Mouse (Mus musculus) intestine, postnatal 0 days (tissue): ENCODE measurements around the gene Arhgef17. TPM values are rescaled to one million over a fixed set of nuclear protein-coding genes. Genes with fewer than 3 reads are reported as not detected.

Experiments
- ATAC-seq: fragments of 200-750 bp; cut with Nextera tagmentation; 2 replicates; pipeline ENCODE4 v1.8.0; 2017; ENCODE audit warnings: mild to moderate bottlenecking, moderate TSS enrichment, moderate library complexity
- H3K27ac ChIP-seq: fragments of 300-500 bp; sonication (generic); 2 replicates; pipeline ENCODE4 v1.5.1; 2014; ENCODE audit warnings: mild to moderate bottlenecking, low read depth, low read length, moderate library complexity
- H3K27me3 ChIP-seq: fragments of 300-500 bp; sonication (generic); replicated peaks from 2 replicates; pipeline ENCODE4 v1.6.1; 2014; ENCODE audit warnings: low read length, mixed read lengths; ENCODE audit not compliant: control insufficient read depth, insufficient read depth
- H3K36me3 ChIP-seq: fragments of 300-500 bp; sonication (generic); 2 replicates; pipeline ENCODE4 v1.6.1; 2014; ENCODE audit warnings: mild to moderate bottlenecking, moderate library complexity; ENCODE audit not compliant: control insufficient read depth, insufficient read depth
- H3K4me1 ChIP-seq: fragments of 300-500 bp; sonication (generic); replicated peaks from 2 replicates; pipeline ENCODE4 v1.6.1; 2014; ENCODE audit warnings: antibody characterized with exemption, low read length, mixed read lengths; ENCODE audit not compliant: control insufficient read depth, insufficient read depth
- H3K4me2 ChIP-seq: fragments of 300-500 bp; sonication (generic); replicated peaks from 2 replicates; pipeline ENCODE4 v1.6.1; 2014; ENCODE audit warnings: low read depth, mild to moderate bottlenecking, moderate library complexity
- H3K4me3 ChIP-seq: fragments of 300-500 bp; sonication (generic); 2 replicates; pipeline ENCODE4 v1.5.1; 2014; ENCODE audit warnings: low read depth, low read length
- H3K9ac ChIP-seq: fragments of 300-500 bp; sonication (generic); 2 replicates; pipeline ENCODE4 v1.6.1; 2014; ENCODE audit warnings: mild to moderate bottlenecking, low read depth, low read length
- H3K9me3 ChIP-seq: fragments of 300-500 bp; sonication (generic); 2 replicates; pipeline ENCODE4 v1.6.1; 2016; ENCODE audit warnings: mixed run types; ENCODE audit not compliant: control insufficient read depth
- CTCF ChIP-seq: sonication (generic); IDR thresholded peaks from 2 replicates; pipeline ENCODE4 v1.5.1; 2016; ENCODE audit warnings: low read depth, mild to moderate bottlenecking, control low read depth, antibody characterized with exemption, moderate library complexity
- WGBS: fragments of 180-500 bp; shearing (Covaris S2); extraction: QIAGEN DNeasy Blood & Tissue Kit; methylation state at CpG from one replicate; pipeline ENCODE4 v1.1.7; 2014; 5-methylcytosine and 5-hydroxymethylcytosine counted together
- polyA plus RNA-seq: library from polyadenylated mRNA; unstranded; fragments of >200 nt; fragmentation: Nextera tagmentation; extraction: Ambion mirVana; gene quantifications from 2 replicates; pipeline ENCODE4 v1.2.1, GENCODE M21; 2015

The Arhgef17 gene
- polyA plus RNA-seq, 1 experiment from 2014 or later: 2.5 TPM

DNA sequence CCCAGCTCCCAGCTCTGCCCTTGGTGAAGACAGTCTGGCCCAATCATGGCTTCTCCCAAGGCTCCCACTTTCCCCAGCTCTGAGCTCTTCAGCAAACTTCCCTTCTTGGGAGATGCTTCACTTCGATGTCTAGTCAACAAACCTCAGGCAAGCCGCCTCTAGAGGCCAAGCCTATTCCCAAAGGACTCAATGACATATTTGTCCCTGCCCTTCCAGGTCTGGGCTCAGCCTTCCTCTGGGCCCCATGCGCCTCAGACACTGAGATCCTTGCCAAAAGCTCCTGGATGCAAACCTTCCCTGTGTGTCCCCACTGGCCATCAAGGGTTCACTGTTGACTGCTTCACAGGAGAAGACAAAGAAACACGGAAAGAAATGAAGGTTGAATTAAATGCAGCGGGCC lies 10.6 kb downstream of the Arhgef17 start:
- TF ChIP-seq CTCF: no peak
- Histone ChIP-seq H3K9ac (no peak overlapping the region), H3K4me3 (no peak overlapping the region), H3K4me1 (peaks cover 13% of the 10 kb centered on the region; the same call in 1 of the 2 replicates), H3K36me3 (peaks cover 5% of the 10 kb centered on the region; the same call in 1 of the 2 replicates), H3K9me3 (no peaks in the 10 kb centered on the region), H3K27ac (no peak overlapping the region), H3K4me2 (no peak overlapping the region), H3K27me3 (no peaks in the 10 kb centered on the region)
- no peak for ATAC-seq
- WGBS: 83% methylated on average over 5 of the region's 5 CpGs

- no peak for ATAC-seq
- Histone ChIP-seq H3K4me2 (0 out of 2 replicates have a peak overlapping the region, but pooled peaks have one; percentile 6), H3K27me3 (no peaks in the 10 kb centered on the region), H3K4me1 (0 out of 2 replicates have a peak, but pooled peaks cover 10% of the 10 kb centered on the region), H3K4me3 (no peak overlapping the region), H3K9ac (no peak overlapping the region), H3K9me3 (no peaks in the 10 kb centered on the region), H3K27ac (no peak overlapping the region), H3K36me3 (peaks cover 5% of the 10 kb centered on the region; the same call in 1 of the 2 replicates)
- no peak for TF ChIP-seq CTCF
- WGBS: 6% methylated on average over 2 of the region's 2 CpGs
These were observed 12.1 kb downstream of the Arhgef17 start for GRCm38 (mm10) chr7:100919809-100920107.

- Histone ChIP-seq H3K27me3 (no peaks in the 10 kb centered on the region), H3K9ac (no peak overlapping the region), H3K27ac (no peak overlapping the region; the same call in 1 of the 2 replicates), H3K4me1 (0 out of 2 replicates have a peak, but pooled peaks cover 10% of the 10 kb centered on the region), H3K9me3 (no peaks in the 10 kb centered on the region), H3K4me3 (no peak overlapping the region), H3K36me3 (peaks cover 5% of the 10 kb centered on the region; the same call in 1 of the 2 replicates), H3K4me2 (0 out of 2 replicates have a peak overlapping the region, but pooled peaks have one; percentile 6)
- no peak for TF ChIP-seq CTCF
- no peak; the same call in 1 of the 2 replicates for ATAC-seq
- 55% methylated on average over 7 of the region's 7 CpGs for WGBS
These were observed 12.7 kb downstream of the Arhgef17 start for GRCm38 (mm10) chr7:100919006-100919808.

GRCm38 (mm10) chr7:100918176-100918575 lies 13.7 kb downstream of the Arhgef17 start:
- Histone ChIP-seq H3K27ac (no peak overlapping the region), H3K4me3 (no peak overlapping the region), H3K9me3 (no peaks in the 10 kb centered on the region), H3K4me2 (no peak overlapping the region), H3K4me1 (0 out of 2 replicates have a peak, but pooled peaks cover 10% of the 10 kb centered on the region), H3K36me3 (peaks cover 5% of the 10 kb centered on the region; the same call in 1 of the 2 replicates), H3K9ac (no peak overlapping the region), H3K27me3 (no peaks in the 10 kb centered on the region)
- TF ChIP-seq CTCF: no peak
- ATAC-seq: no peak
- 32% methylated on average over 9 of the region's 9 CpGs for WGBS

DNA sequence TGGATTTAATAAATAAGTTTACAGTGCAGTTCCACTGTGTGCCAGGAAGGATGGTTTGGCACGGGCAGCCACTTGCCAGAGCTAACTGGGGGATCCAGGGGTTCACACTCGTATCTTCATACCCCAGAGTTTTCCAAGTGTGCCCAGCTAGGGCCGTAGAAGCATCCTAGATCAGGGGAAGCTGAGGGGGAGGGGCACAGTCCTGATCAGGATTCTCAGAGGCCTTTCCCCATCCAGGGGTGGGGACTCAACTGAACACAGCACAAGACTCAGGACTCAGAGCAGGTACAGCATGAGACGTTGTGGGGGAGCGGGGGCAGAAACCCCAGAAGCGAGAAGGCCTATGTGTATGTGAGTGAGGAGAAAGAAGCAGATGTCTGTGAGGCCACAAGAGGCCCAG lies 14.2 kb downstream of the Arhgef17 start:
- H3K4me3 ChIP-seq: no peak overlapping the region
- TF ChIP-seq CTCF: no peak
- H3K27ac ChIP-seq: peak overlapping the region; percentile 47; the same call in 1 of the 2 replicates
- no peak for ATAC-seq
- no peaks in the 10 kb centered on the region for H3K9me3 ChIP-seq
- no peaks in the 10 kb centered on the region for H3K27me3 ChIP-seq
- 63% methylated on average over 6 of the region's 6 CpGs for WGBS
- no peak overlapping the region for H3K4me2 ChIP-seq
- 0 out of 2 replicates have a peak, but pooled peaks cover 10% of the 10 kb centered on the region for H3K4me1 ChIP-seq
- peaks cover 4% of the 10 kb centered on the region; the same call in 1 of the 2 replicates for H3K36me3 ChIP-seq
- no peak overlapping the region for H3K9ac ChIP-seq

DNA sequence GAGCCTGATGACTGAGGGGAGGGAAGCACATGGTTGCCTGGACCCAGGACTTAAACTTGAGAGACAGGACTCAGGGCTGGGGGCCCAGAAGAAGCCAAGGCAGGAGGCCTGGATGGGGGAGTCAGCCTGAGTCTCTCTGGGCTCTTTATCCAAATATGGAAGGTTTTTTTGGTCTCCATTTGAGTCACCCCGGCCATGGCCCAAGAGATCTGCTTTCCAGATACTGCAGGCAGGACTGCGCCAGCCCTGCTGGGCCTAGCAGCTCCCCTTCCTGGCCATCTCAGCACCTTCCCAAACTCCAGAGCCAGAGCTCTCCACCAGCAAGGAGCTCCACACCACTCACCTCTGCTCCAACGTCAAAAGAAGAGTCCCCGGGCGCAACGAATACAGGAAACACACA lies 15.4 kb downstream of the Arhgef17 start:
- Histone ChIP-seq H3K27me3 (no peaks in the 10 kb centered on the region), H3K4me3 (no peak overlapping the region), H3K27ac (no peak overlapping the region), H3K4me1 (0 out of 2 replicates have a peak, but pooled peaks cover 10% of the 10 kb centered on the region), H3K4me2 (no peak overlapping the region), H3K36me3 (no peaks in the 10 kb centered on the region), H3K9me3 (no peaks in the 10 kb centered on the region), H3K9ac (no peak overlapping the region)
- WGBS: 71% methylated on average over 6 of the region's 6 CpGs
- TF ChIP-seq CTCF: no peak
- ATAC-seq: no peak
